Mouse (Mus musculus): Measurements from ENCODE around the gene Vmn2r29. TPM values are rescaled to one million over a fixed set of nuclear protein-coding genes. Genes with fewer than 3 reads are reported as not detected.
"Not testable (repeated sequence)": the region's sequence is repeated elsewhere in the genome, so short reads cannot be mapped to it uniquely, and the experiment has no call there.

Gene Vmn2r29
- total and polyA plus RNA-seq, 3 experiments, result not detected

DNA sequence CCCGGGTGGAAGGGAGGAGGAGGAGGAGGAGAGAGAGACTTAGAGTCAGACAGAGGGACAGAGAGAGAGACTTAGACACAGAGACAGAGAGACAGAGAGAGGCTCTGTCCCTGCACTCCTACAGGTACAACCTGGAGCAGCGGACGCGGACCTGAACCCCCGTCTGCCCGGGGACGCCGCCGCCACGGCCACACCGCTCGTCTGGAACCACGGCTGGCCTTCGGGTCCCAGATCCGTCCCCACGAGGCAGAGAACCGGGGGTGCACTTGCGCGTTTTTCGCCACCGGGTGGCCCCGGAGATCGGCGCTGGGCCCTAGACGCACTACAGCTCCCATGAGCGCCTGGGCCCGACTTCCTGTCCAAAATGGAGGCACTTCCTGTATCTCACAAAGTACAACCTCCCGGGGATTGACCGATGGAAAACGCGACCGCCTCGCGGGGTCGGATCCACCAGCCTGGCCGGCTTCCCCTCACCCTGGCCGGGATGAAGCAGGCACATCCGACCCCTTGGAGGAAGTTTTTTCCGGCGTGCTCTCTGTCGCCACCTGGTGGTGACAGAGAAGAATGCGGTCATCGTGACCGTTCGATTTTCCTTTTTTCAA is 30.9 kb upstream of the Vmn2r29 start, which contains the start of gene Gm45844:
Gene Gm45844, minus strand, starts transcription at position 324 of the 602 bp plus-strand sequence.
- not testable (repeated sequence) for H3K9ac ChIP-seq (ENCODE audit: insufficient read depth, low read depth)
- peaks cover 4 to 21% of the 10 kb centered on the region in 2 experiments; a peak in 3 of 4 replicates for H3K4me1 ChIP-seq (ENCODE audit: control insufficient read depth in 1 of 2, insufficient read depth in 2 of 2)
- TF ChIP-seq HCFC1 (IDR thresholded peaks at IDR 0.05; ENCODE audit: low read depth, low read length), result peak; percentile 93
- TF ChIP-seq ELF1 (IDR thresholded peaks at IDR 0.05; ENCODE audit: low read depth, low read length), result peak; percentile 56; the same call in 1 of the 2 replicates
- TF ChIP-seq SMC3 (IDR thresholded peaks at IDR 0.05; ENCODE audit: low read depth, low read length), result peak; percentile 80
- 0 out of 2 replicates have a peak, but pooled peaks have one; percentile 13 for TF ChIP-seq IRF4 (IDR thresholded peaks at IDR 0.05; ENCODE audit: low read depth, low read length)
- peak; percentile 90; the same call in 1 of the 2 replicates for TF ChIP-seq KAT2A (IDR thresholded peaks at IDR 0.05; ENCODE audit: insufficient replicate concordance, low read length)
- TF ChIP-seq MEF2A (IDR thresholded peaks at IDR 0.05; ENCODE audit: borderline replicate concordance, low read depth, low read length), result peak; percentile 49; the same call in 1 of the 2 replicates
- TF ChIP-seq RAD21 (IDR thresholded peaks at IDR 0.05; ENCODE audit: low read depth, low read length), result peak; percentile 24
- 0 out of 2 replicates have a peak, but pooled peaks have one; percentile 16 for TF ChIP-seq ZNF384 (IDR thresholded peaks at IDR 0.05; ENCODE audit: low read depth, low read length)
- TF ChIP-seq GABPA (IDR thresholded peaks at IDR 0.05; ENCODE audit: insufficient replicate concordance, low read depth, low read length), result peak; percentile 48; the same call in 1 of the 2 replicates
- peak; percentile 83 to 87 for TF ChIP-seq CTCF (conservative IDR thresholded peaks at IDR 0.05 in 1 of 2, IDR thresholded peaks at IDR 0.05 in 1 of 2; ENCODE audit: low read depth in 2 of 2, low read length in 2 of 2)
- peak; percentile 45; the same call in 1 of the 2 replicates for TF ChIP-seq TCF12 (IDR thresholded peaks at IDR 0.05; ENCODE audit: low read depth, low read length)
- 0 out of 2 replicates have a peak, but pooled peaks have one; percentile 19 for TF ChIP-seq MYC (IDR thresholded peaks at IDR 0.05; ENCODE audit: low read depth, low read length)
- peak; percentile 99 for TF ChIP-seq TBP (conservative IDR thresholded peaks at IDR 0.05; ENCODE audit: low read depth, low read length)
- TF ChIP-seq UBTF (IDR thresholded peaks at IDR 0.05; ENCODE audit: low read depth, low read length), result peak; percentile 100

DNA sequence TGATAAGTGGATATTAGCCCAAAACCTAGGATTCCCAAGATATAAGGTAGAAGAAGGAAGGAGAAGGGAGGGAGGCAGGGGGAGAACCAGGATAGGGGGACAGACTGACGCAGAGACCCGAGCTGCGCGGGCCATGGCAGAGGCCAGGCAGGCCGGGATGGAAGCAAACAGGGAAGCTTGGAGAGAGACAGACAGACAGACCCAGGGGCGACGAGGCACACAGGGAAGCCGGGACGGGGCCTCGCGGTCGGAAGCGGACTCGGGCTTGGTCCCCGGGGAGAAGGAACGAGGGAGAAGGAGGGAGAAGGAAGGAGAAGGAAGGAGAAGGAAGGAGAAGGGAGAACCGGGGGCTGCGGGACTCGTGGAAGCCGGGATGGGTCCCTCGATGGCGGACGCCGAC is 30.4 kb upstream of the Vmn2r29 start:
- H3K4me3 ChIP-seq (replicated peaks in 1 of 3; ENCODE audit: low read depth in 2 of 3, low read length in 2 of 3, poor library complexity in 1 of 3); H3K4me2 ChIP-seq (ENCODE audit: insufficient read depth, low read depth, poor library complexity, severe bottlenecking); H3K36me3 ChIP-seq (replicated peaks in 1 of 2; ENCODE audit: control insufficient read depth in 1 of 2, insufficient read depth in 1 of 2, low read length in 1 of 2); H3K9ac ChIP-seq (ENCODE audit: insufficient read depth, low read depth); H3K79me2 ChIP-seq (replicated peaks; ENCODE audit: control insufficient read depth, extremely low read depth, insufficient read depth, poor library complexity, severe bottlenecking); dilution Hi-C loops (cut with MboI; ENCODE audit: extremely low pct_ligation_motif_present, extremely low pct_unique_long_range_greater_than_20kb, low sequenced_read_pairs); H3K9me3 ChIP-seq (replicated peaks; ENCODE audit: low read length); H3K27ac ChIP-seq (ENCODE audit: insufficient read depth, low read depth); H3K27me3 ChIP-seq (replicated peaks): not testable (repeated sequence)
- in situ Hi-C loops (cut with MboI; ENCODE audit: low pct_ligation_motif_present, low pct_unique_long_range_greater_than_20kb, low sequenced_read_pairs), result loop anchor here (25.0 kb wide), 1 partner anchor 890 kb away; the partner anchor contains the start of genes Smim17 and Zfp28
- DNase-seq (ENCODE audit: extremely low read depth), result peak; percentile 26
- H3K4me1 ChIP-seq (ENCODE audit: control insufficient read depth in 1 of 2, insufficient read depth in 2 of 2), result peaks cover 4 to 21% of the 10 kb centered on the region in 2 experiments; a peak in 3 of 4 replicates

More for the DNA sequence above, 30.9 kb upstream of the Vmn2r29 start, which contains the start of gene Gm45844:
- H3K79me2 ChIP-seq (replicated peaks; ENCODE audit: control insufficient read depth, extremely low read depth, insufficient read depth, poor library complexity, severe bottlenecking); H3K9me3 ChIP-seq (replicated peaks; ENCODE audit: low read length); dilution Hi-C loops (cut with MboI; ENCODE audit: extremely low pct_ligation_motif_present, extremely low pct_unique_long_range_greater_than_20kb, low sequenced_read_pairs); H3K4me2 ChIP-seq (ENCODE audit: insufficient read depth, low read depth, poor library complexity, severe bottlenecking); H3K27me3 ChIP-seq (replicated peaks); H3K36me3 ChIP-seq (replicated peaks in 1 of 2; ENCODE audit: control insufficient read depth in 1 of 2, insufficient read depth in 1 of 2, low read length in 1 of 2): not testable (repeated sequence)
- Histone ChIP-seq H3K4me3 (replicated peaks in 1 of 3; ENCODE audit: low read depth in 2 of 3, low read length in 2 of 3, poor library complexity in 1 of 3) (peak within 1 kb of the TSS in 2 of 3 experiments; percentile 26 to 50), H3K27ac (ENCODE audit: insufficient read depth, low read depth) (peak within 1 kb of the TSS; percentile 65)
- in situ Hi-C loops (cut with MboI; ENCODE audit: low pct_ligation_motif_present, low pct_unique_long_range_greater_than_20kb, low sequenced_read_pairs), result loop anchor here (25.0 kb wide), 1 partner anchor 891 kb away; the partner anchor contains the start of genes Smim17 and Zfp28
- peak; percentile 44 for DNase-seq (ENCODE audit: extremely low read depth)

Data from CH12.LX (cell line).